Mouse (Mus musculus) liver, adult 2 months (tissue): ENCODE results near the gene Klf9.

Experiments used
- CTCF ChIP-seq: fragments of 200-500 bp; IDR thresholded peaks from 2 replicates; pipeline ENCODE4 v1.5.1; 2011; ENCODE audit warnings: low read depth, low read length, control low read depth
- POLR2A ChIP-seq: fragments of 200-500 bp; IDR thresholded peaks from 2 replicates; pipeline ENCODE4 v1.6.1; 2011; ENCODE audit warnings: low read length, control low read depth; ENCODE audit not compliant: insufficient read depth; ENCODE audit errors: extremely low read depth

- TF ChIP-seq POLR2A: no peak
- no peak for TF ChIP-seq CTCF
These were observed 8.9 kb upstream of the Klf9 start for GRCm38 (mm10) chr19:23132106-23132635.
